Mouse (Mus musculus) lung, postnatal 25 days (tissue): ENCODE measurements around the gene S100a7a.
A peak's percentile ranks its signal among the peaks of the same experiment; 100 is the strongest.

Experiments
- DNase-seq: peaks from one replicate; pipeline ENCODE4 v3.0.0; 2022; ENCODE audit warnings: low spot score

S100a7a gene

DNA sequence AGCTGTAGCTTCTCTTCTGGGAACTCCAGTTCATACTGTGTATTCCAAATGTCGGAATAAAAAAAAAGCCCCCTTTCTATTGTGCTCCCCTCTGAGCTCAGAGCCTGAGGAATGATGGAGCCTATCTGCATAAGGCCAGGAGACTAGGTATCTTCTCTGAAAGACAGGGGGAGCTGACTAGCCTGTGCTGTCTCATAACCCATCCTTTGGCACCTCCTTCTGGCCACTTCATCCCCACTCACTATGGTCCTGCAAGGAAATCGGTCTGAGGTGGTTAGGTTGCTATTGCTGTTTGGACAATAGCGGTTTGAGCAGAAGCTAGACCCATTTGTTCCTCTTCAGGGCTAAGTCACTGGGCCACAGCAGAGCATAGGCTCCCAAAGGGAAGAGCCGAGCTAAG lies 26.0 kb upstream of the S100a7a start:
- DNase-seq, result no peak

DNA sequence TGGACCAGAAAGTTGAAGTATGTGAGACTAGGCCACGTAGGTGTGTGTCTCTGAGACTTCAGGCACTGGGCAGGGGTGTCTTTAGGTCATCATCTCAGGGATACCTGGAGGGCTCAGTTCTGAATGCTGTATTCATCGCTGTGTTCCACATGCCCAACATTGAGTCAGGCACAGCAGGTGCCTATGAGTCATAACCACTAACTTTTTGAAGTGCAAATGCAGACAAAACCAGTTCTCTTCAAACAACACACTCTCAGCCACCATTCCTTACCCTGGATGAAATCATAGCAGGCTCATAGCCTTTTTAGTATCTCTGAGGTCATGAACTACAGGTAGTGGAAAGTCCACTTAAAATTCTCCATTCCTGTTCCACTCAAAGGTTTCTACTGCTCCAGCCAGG lies 24.5 kb upstream of the S100a7a start:
- DNase-seq, result no peak

DNA sequence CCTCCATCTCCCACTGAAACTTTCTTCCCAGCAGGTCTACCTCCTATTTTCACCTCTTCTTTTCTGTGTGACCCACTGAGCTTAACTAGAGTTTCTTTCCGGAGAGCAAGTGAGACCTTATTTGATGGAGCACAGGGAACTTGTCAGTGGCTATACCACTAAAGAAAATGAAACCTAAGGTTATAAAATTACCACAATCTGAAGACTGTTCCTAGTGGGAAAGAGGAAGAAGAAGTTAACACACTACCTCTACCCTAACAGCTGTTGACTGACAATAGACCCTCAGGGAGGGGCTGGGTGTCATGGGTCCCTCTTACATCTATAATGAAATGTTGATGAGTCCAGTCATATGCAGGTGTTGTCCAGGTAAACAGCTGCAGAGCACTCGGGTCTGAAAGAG lies 21.8 kb upstream of the S100a7a start:
- DNase-seq, result no peak

- no peak for DNase-seq
Measured at GRCm38 (mm10) chr3:90638511-90639275, 15.1 kb upstream of the S100a7a start.

GRCm38 (mm10) chr3:90639511-90640154 lies 14.2 kb upstream of the S100a7a start:
- DNase-seq, result no peak

DNA sequence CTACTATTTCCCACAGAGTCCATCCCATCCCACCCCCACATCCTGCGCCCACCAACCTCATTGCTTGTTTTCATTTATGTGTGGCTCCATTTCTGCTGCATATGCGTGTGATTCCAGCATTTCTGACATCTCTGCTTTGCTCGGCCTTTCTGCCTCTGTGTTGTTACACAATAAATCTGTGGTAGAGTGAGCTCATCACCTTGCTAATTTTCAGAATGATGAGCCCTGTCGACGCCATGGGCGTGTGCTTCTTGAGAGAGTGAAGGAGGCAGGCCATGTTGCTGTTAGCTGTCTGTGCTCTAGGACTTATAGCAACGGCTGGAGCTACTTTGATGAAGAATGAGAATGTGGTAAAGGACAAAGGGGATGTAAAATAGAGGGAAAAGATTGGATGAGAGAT lies 12.8 kb upstream of the S100a7a start:
- no peak for DNase-seq

DNA sequence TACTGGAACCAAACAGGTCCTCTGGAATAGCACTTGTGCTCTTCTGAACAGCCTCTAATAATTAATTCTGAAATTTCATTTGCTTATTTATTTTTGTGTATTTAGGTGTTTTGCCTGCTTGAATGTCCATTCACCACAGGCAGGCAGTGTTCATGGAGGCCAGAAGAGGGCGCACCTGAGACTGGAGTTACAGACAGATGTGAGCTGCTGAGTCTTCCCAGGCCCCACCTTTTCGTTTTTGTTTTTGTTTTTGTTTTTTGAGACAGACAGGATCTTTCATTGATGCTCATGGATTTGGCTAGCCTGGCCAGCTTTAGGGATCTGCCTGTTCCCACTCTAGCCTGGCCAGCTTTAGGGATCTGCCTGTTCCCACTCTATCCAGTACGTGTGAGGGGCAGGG lies 9.6 kb upstream of the S100a7a start:
- DNase-seq, result peak; percentile 51

DNA sequence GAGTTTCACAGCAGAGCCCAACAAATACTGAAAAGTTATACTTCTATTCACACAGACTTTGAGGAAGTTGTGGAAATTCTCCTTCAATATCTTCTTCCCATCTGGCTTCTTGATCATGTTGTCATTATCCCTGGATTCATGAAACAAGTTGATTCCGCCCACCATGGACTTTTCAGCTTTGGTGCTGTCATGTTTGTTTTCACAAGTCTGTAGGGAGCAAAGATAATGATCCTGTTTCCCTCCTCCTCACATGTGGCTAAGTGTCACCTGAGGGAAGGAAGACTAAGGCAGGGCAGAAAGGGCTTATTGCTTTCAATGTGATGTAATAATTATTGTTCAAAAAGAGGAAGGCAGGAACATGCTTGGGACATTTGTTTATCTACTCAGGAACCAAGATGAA lies 6.5 kb upstream of the S100a7a start:
- no peak for DNase-seq

GRCm38 (mm10) chr3:90648981-90649380 lies 4.8 kb upstream of the S100a7a start:
- DNase-seq, result no peak

DNA sequence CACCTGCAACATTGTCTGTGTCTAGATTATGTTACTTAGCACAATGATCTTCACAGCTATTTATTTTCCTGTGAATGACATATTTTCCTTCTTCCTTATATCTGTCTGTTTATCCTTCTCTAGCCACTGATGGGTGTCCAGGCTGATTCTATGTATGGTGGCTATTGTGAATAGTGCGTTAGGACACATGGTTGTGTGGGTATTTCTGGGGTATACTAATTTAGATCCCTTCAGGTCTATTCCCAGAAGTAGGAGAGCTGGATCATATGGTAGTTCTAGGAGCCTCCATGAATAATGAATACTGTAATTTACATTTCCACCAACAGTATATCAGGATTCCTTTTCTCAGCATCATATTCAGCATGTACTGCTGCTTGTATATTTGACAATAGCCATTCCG lies 4.0 kb upstream of the S100a7a start:
- DNase-seq, result no peak

DNA sequence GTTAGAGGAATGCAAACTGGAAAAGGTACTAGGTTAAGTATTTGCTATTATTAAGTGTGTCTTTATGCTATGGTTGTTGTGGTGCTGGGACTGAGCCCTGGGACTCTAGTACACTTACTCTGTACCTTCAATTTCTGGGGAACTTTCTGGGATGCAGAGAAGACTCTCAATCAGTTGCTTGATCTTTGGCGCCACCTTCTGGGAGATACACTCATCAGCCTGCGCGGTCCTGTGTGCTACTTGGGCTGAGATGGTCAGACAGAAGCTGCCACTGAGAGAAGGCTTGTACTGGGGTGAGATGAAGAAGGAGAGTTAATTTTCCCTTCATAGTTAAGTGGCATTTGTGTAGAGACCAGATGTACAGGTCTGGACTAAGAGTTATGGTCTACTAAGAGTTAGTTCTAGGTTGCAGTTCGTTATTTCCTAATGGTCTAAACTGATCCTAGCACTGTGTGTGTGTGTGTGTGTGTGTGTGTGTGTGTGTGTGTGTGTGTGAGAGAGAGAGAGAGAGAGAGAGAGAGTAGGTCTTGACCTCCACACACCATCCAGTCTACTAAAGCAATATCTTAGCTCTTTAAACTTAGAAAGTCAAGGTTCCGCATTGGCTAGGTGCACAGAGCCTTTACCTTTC lies 824 bp upstream of the S100a7a start:
- DNase-seq, result peak; percentile 73

GRCm38 (mm10) chr3:90657405-90657804 lies 3.6 kb downstream of the S100a7a start:
- DNase-seq, result no peak

DNA sequence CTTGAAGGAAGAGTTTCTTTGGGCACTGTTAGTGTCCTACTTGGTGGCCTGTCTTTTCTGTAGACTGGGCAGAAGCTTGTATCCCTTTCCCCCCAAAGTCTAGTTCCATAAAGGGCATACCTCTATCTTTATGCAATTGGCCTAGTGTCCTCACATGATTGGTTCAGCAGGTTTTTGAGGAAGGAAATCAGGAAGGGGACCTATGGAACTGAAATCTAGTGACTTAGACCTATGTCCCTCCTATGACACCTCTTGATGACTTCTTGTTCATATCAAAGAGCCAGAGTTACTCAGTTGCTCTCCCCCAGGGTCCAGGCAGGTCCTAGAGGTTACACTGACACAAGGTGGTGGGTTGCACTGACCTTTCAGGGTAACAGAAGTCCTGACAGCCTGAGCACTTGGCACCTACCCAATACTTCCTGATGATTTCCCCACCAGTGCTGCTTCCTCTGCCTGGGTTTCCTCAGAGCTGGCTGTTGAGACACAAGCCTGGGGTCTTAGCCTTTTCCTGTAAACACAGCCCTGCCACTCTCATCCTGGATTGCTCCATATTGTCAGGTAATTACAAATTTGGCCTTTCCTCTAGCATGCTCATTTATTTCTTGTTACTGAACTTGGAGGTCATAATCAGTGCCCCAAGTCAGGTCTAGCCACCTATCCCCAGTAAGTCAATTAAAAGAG lies 5.7 kb downstream of the S100a7a start:
- DNase-seq, result no peak

DNA sequence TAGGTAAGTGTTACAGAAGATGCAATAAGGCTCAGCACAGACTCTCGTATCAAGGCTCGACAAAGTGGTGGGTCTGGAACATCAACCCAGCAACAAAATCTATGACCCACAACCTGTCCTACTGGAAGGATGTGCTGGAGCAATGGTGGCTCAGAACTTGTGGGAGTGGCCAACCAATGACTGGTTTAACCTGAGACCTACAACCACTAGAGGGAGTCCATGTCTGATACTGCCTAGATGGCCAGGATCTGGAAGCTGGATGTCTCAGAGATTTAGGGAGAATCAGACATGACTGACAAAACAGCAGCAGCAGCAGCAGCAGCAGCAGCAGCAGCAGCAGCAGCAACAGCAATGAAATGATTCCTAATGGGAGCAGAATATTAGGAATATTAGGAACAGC lies 10.4 kb downstream of the S100a7a start:
- DNase-seq, result peak; percentile 23

DNA sequence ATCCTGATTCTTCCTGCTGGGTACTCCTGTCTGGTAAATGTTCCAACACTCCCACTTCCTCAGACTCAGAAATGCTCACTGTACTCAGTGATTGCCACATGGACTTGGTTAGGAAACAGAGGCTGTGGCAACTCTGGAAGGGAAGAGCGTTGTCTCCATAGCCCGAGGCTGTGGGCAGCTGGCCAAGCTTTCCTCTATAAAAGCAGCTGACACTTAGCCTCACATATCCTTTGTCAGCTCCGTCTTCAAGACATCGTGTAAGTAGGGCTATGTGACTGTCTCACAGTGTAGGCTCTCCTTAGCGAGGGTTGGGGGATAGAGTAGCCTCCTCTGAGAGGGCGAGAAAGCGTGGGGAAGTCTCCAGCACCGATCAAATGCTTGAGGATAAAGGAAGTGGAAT lies 15.0 kb downstream of the S100a7a start, which contains the start of gene S100a8:
S100a8 (plus strand) TSS at position 133 of the 400 bp plus-strand sequence.
- peak; percentile 39 for DNase-seq

DNA sequence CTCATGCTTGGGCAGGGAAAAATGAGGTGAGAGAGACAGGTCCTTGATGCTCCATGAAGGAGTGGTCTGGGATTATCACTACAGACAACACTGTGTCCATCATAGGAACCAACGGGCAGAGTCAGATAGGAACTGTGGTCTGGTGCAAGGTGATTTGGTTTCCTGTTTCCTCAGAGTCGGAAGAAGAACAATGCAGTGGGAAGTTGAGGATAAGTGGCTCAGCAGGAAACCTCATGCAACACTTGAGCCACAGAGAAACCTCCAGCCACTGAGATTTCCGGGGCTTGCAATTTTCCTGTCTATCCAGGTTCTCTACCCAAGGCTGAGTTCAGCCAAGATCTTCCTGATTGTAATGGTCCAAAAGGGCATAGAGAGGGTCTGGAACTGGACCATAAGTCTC lies 24.8 kb downstream of the S100a7a start:
- DNase-seq, result no peak

GRCm38 (mm10) chr3:90683929-90684328 lies 30.1 kb downstream of the S100a7a start:
- no peak for DNase-seq

- DNase-seq, result no peak
Measured at GRCm38 (mm10) chr3:90686835-90687234, 33.0 kb downstream of the S100a7a start.

DNA sequence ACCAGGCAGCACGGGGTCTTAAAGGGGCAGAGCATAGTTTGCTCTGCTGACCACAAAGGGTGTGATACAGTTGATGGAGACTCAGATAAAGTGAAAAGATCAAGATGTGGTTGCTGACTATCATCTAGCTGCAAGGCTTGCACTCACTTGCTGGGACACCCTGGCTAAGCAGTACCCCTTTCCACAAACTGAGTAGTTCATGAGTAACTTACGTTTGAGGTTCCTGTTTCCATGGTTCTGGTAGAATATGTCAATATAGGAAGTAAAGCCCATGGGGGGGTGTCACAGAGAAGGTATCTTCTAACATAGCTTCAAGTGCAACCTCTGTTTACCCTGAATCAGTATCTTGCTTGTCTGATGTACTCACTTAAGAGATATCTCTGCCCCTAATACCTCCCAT lies 39.7 kb downstream of the S100a7a start:
- DNase-seq, result no peak

DNA sequence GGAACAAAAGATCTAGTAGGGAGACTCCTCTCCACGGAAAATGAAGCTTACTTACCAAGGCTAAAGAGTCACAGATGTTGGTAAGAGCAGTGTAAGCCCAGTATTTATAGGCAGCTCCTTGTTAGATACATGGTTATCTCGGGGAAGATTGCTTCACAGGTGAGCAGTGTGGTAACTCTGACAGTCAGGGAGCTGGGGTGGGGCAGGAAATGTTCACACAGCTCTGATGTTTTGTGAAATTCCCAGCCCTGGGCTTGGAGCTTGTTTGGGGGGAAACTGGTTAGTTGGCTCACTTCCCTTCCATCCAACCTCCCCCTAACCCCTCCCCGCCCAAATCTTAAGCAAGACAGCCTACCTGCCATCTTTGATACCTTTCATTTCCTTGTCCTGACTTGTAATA lies 41.8 kb downstream of the S100a7a start, which contains the start of gene S100a9:
S100a9 (minus strand) TSS at position 109 of the 400 bp plus-strand sequence.
- no peak for DNase-seq

- DNase-seq, result no peak
Measured at GRCm38 (mm10) chr3:90702244-90702643, 48.4 kb downstream of the S100a7a start.
